Mouse (Mus musculus) thymus, adult 2 months (tissue): ENCODE measurements around the gene Rarb.

Source experiments
- CTCF ChIP-seq: fragments of 200-500 bp; IDR thresholded peaks from 2 replicates; pipeline ENCODE4 v1.5.1; 2012; ENCODE audit warnings: mild to moderate bottlenecking, control low read depth, low read length, moderate library complexity, borderline replicate concordance; ENCODE audit not compliant: control insufficient read depth, poor library complexity, insufficient read depth; ENCODE audit errors: extremely low read depth
- POLR2A ChIP-seq: fragments of 200-500 bp; IDR thresholded peaks from 2 replicates; pipeline ENCODE4 v1.6.1; 2012; ENCODE audit warnings: mild to moderate bottlenecking, low read length, control low read depth, moderate library complexity; ENCODE audit not compliant: control insufficient read depth, poor library complexity, insufficient read depth; ENCODE audit errors: extremely low read depth

- TF ChIP-seq POLR2A, result no peak
- no peak for TF ChIP-seq CTCF
Observed at GRCm38 (mm10) chr14:16603040-16603590, 215.8 kb downstream of the Rarb start.
